Mouse (Mus musculus): ENCODE data around the gene Ppfibp2.

Ppfibp2 gene

DNA sequence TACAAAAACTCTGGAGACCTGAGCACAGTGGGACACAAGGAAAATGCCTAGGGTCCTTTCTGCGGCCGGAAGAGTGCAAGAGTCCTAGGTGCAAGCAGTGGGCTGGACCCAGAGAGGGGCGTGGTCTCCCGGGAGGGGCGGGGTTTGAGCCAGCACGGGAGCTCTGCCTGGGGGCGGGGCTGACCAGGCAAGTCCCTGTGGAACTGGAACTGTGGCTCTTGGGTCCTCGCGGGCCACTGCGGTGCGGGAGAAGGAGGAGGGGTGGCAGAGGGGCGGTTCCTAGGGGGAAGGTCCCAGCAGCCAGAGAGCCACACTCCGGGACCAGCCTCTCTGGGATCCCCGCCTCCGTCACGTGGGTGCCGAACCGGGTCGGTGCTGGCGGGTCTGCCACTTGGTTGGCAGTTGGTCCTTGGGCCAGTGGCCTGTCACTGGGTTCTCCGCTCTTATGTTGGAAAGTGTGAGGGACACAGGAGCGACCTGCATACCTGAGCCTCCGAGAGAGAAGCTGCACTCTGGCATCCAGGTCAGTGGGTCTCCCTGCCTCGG lies at the start of gene Ppfibp2:
TSS of gene Ppfibp2 (plus strand) at position 351 of the 546 bp plus-strand sequence.
- peak; percentile 78 to 83 for DNase-seq

- DNase-seq, result no peak
Measured at GRCm38 (mm10) chr7:107547872-107548271, 47.1 kb upstream of the Ppfibp2 start.

DNA sequence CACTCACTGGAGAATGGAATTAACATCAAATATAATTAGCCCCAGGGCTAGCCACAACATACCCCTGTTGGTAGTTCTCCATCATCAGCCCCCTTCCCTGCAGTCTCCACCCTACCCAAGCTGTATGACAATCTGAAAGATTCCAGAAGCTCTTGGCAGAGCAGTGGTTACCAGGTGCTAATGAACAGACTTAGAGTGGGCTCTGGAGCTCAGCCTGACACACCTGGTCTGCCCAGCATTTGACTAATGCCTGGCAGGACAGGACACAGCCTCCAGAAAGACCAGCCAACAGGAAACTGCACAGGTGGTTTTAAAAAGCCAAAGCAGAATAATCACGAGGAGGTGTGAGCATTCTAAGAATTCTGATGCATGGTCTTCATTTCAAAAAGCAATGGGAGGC lies 41.5 kb upstream of the Ppfibp2 start:
- no peak for DNase-seq

DNA sequence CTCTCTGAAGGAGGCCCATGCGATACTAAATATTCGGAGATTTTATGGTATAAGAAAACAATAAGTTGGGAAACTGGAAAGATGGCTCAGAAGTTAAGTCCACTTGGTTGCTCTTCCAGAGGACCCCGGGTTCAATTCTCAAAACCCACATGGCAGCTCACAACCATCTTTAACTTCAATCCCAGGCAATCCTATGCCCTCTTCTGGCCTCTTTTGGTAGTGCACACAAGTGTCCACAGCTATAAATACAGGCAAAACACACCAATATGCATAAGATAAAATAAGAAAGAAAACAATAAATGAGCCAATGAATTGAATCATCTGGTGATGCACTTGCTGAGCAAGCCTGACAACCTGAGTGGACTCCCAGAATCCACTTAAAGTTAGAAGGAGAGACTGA lies 39.1 kb upstream of the Ppfibp2 start:
- peak in 1 of 2 experiments; percentile 3 for DNase-seq

GRCm38 (mm10) chr7:107560675-107561074 lies 34.3 kb upstream of the Ppfibp2 start:
- no peak for DNase-seq

DNA sequence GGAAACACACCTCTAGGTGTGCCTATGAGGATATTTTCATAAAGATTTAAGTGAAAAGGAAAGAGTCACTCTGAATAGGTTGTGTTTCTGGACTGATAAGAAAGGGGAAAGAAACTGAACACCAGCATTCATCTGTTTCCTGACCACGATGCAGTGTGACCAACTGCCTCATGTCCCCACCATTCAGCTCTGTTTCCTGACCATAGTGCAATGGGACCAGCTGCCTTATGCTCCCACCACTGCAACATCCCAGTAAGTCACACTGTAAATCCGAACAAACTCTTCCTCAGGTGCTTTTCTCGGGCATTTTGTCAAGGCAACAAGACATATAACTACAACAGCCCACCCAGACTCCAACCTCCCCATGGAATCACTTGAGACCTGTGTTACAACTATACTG lies 33.4 kb upstream of the Ppfibp2 start:
- DNase-seq, result no peak

- no peak for DNase-seq
Measured at GRCm38 (mm10) chr7:107563727-107564126, 31.3 kb upstream of the Ppfibp2 start.

DNA sequence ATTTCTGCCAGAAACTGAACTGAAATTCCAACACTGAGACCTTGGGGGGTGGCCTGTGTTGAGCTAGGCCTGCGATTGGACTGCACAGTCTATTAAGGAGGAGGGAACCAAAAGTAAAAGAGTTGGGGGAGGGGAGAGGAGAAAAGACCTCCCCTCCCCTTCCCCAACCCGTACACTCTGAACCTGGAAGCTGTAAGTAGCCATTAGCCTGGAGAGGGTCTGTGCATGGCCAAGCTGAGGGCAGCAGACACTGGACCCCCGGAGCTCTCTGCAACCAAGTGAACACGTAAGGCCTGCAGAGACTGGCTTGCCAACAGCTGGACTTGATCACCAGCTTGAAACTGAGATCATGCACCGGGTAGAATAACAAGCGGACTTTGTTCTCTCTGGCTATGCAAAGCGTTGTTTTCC lies 27.7 kb upstream of the Ppfibp2 start, which contains the start of gene Olfml1:
TSS of gene Olfml1 (plus strand) at position 186 of the 411 bp plus-strand sequence.
- no peak for DNase-seq

- DNase-seq, result no peak
Measured at GRCm38 (mm10) chr7:107567674-107568073, 27.3 kb upstream of the Ppfibp2 start.

- DNase-seq, result no peak
Measured at GRCm38 (mm10) chr7:107568971-107569370, 26.0 kb upstream of the Ppfibp2 start.

DNA sequence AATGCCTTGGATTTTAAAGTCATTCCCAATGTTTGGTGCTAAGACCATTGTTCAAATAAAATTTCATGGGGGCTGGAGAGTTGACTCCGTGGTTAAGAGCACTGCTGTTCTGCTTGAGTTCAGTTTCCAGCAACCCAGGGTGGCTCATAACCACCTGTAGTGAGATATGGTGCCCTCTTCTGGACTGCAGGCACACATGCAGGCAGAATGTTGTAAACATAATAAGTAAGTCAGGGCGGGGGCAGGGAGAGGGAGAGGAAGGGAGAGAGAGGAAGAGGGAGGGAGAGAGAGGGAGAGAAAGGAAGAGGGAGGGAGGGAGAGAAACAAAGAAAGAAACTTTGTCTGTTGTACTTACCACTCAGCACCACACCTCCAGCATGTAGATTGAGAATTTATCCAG lies 21.2 kb upstream of the Ppfibp2 start:
- no peak for DNase-seq

GRCm38 (mm10) chr7:107574276-107574675 lies 20.7 kb upstream of the Ppfibp2 start:
- no peak for DNase-seq

GRCm38 (mm10) chr7:107592641-107593040 lies 2.4 kb upstream of the Ppfibp2 start:
- DNase-seq, result no peak

DNA sequence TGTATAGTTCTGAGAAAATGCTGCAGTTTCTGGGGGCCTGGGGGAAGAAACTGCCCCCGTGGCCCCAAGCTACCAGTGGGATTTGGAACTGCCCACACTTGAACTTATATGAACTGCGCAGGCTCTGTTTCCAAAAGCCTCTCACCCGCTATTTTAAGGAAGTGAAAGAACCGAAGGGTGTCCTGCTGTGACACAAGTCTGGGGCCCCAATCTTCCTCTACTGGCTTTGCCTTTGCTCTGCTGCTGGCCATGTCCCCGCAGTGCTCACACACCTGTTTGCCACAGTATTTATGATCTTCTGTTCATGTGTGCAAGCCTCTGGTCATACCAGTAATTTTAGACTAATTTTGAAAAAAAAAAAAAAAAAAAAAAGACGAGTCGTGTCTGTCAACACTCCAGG lies 1.1 kb upstream of the Ppfibp2 start:
- no peak for DNase-seq

GRCm38 (mm10) chr7:107594325-107594856 lies 616 bp upstream of the Ppfibp2 start:
- DNase-seq, result peak; percentile 27 to 32

DNA sequence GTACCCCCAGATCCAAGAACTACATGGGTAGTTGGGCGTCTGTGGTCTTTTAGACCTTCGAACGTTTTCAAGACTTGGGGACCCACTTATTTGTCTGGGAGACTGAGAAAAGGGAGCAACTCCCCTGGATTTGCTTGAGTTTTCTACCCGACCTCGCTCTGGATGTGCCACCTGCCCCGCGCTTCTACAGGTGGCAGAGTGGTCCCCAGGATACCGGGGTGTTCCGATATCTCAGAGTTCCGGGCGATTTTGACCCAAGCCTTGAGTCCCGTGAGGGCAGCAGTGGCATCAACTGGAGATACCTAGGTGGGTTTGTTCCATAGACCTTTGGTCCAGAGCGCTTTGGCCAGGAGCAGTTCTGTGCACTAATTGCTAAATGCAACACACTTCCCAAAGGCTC lies 419 bp downstream of the Ppfibp2 start:
- no peak for DNase-seq

- DNase-seq, result no peak
Measured at GRCm38 (mm10) chr7:107596753-107597152, 1.7 kb downstream of the Ppfibp2 start.

- DNase-seq, result no peak
Measured at GRCm38 (mm10) chr7:107597956-107598355, 2.9 kb downstream of the Ppfibp2 start.

DNA sequence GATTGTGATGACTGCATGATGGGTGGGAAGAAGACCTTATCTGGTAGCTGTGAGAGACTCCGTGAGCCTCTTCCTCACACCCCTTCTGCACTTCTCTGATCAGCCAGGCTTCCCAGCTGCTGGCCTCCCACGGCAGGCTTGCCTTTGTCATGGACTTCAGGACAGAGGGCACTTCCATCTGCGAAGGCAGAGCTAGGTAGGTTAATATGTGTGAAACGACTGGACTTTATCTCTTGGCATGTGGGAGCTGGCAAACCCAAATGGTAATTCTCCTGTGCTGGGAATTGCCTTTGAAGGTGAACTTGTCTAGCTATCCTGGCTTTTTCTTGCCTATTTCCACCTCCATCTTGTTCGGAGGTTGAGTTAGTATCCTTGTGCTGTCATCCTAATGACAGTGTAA lies 5.6 kb downstream of the Ppfibp2 start:
- DNase-seq, result no peak

- no peak for DNase-seq
Measured at GRCm38 (mm10) chr7:107602505-107602904, 7.5 kb downstream of the Ppfibp2 start.

- DNase-seq, result no peak
Measured at GRCm38 (mm10) chr7:107602913-107603312, 7.9 kb downstream of the Ppfibp2 start.

DNA sequence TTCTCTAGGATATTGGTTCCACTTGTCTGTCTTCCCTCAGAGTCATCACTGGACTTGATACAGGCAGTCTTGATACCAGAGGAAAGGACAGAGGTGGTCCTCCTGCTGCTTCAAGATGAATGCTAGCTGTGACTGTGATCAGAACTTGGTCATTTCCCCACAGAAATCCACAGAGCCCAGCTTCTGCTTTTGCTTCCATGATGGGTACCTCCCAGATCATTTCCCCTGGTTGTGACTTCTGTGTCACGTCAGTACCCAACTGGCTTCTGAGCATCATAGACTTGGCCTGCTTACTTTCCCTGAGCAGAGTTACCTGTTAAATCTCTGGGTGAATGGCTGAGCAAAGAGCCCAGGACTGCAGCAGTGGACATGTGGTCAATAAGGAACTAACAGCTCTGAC lies 12.8 kb downstream of the Ppfibp2 start:
- DNase-seq, result no peak

- no peak for DNase-seq
Measured at GRCm38 (mm10) chr7:107609622-107610255, 14.7 kb downstream of the Ppfibp2 start.

GRCm38 (mm10) chr7:107610880-107611279 lies 15.9 kb downstream of the Ppfibp2 start:
- no peak for DNase-seq
